Mouse (Mus musculus) kidney, embryonic 14.5 days (tissue): ENCODE measurements around the gene Usp9x. TPM values are rescaled to one million over a fixed set of nuclear protein-coding genes. Genes with fewer than 3 reads are reported as not detected.

Experiments
- ATAC-seq: fragments of 200-750 bp; cut with Nextera tagmentation; 2 replicates; pipeline ENCODE4 v1.8.0; 2017; ENCODE audit warnings: moderate number of reproducible peaks, mild to moderate bottlenecking, moderate TSS enrichment, moderate library complexity; ENCODE audit not compliant: low FRiP score, low TSS enrichment
- H3K27ac ChIP-seq: fragments of 300-500 bp; sonication (generic); 2 replicates; pipeline ENCODE4 v1.5.1; 2014; ENCODE audit warnings: low read depth, mild to moderate bottlenecking, low read length, moderate library complexity, mixed read lengths
- H3K27me3 ChIP-seq: fragments of 300-500 bp; sonication (generic); 2 replicates; pipeline ENCODE4 v1.6.1; 2014; ENCODE audit warnings: mild to moderate bottlenecking, low read length; ENCODE audit not compliant: control insufficient read depth, insufficient read depth
- H3K36me3 ChIP-seq: fragments of 300-500 bp; sonication (generic); 2 replicates; pipeline ENCODE4 v1.6.1; 2014; ENCODE audit warnings: low read length, mixed read lengths; ENCODE audit not compliant: control insufficient read depth, insufficient read depth
- H3K4me1 ChIP-seq: fragments of 300-500 bp; sonication (generic); 2 replicates; pipeline ENCODE4 v1.6.1; 2014; ENCODE audit warnings: low read length, mixed read lengths; ENCODE audit not compliant: control insufficient read depth, insufficient read depth
- H3K4me2 ChIP-seq: fragments of 300-500 bp; sonication (generic); replicated peaks from 2 replicates; pipeline ENCODE4 v1.6.1; 2014; ENCODE audit warnings: low read depth, mild to moderate bottlenecking, low read length
- H3K4me3 ChIP-seq: fragments of 300-500 bp; sonication (generic); 2 replicates; pipeline ENCODE4 v1.5.1; 2014; ENCODE audit warnings: mild to moderate bottlenecking, low read length
- H3K9ac ChIP-seq: fragments of 300-500 bp; sonication (generic); 2 replicates; pipeline ENCODE4 v1.6.1; 2014; ENCODE audit warnings: low read depth, mild to moderate bottlenecking, low read length, moderate library complexity
- H3K9me3 ChIP-seq: fragments of 300-500 bp; sonication (generic); 2 replicates; pipeline ENCODE4 v1.6.1; 2016; ENCODE audit warnings: low read length; ENCODE audit not compliant: control insufficient read depth
- WGBS: fragments of 180-500 bp; shearing (Covaris S2); extraction: QIAGEN DNeasy Blood & Tissue Kit; methylation state at CpG from one replicate; pipeline ENCODE4 v1.1.7; 2014; 5-methylcytosine and 5-hydroxymethylcytosine counted together
- polyA plus RNA-seq: library from polyadenylated mRNA; unstranded; fragments of >200 nt; fragmentation: Nextera tagmentation; extraction: Ambion mirVana; gene quantifications from 2 replicates; pipeline ENCODE4 v1.2.1, GENCODE M21; 2014

Usp9x gene
- polyA plus RNA-seq, 1 experiment from 2014 or later: 68.9 TPM

DNA sequence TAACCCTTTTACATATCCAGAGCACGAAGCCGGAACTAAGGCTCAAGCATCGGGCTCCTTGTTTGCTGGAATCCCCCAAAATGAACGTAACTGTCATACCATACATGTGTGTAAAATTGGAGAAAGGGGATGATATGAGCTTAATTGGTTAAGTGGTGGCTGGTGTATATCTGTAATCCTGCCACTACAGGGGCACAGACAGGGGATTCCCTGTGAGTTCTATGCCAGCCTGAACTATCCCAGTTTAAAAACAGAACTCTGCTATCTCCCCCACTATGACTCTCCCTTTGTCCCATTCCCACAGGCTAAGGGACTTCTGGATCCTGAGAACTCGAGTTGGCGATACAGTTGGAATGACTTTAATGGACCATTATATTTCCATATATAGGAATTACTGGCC, 137.1 kb downstream of the Usp9x start:
- Histone ChIP-seq H3K9ac (peak overlapping the region; percentile 8; the same call in 1 of the 2 replicates), H3K9me3 (no peaks in the 10 kb centered on the region), H3K4me2 (peak overlapping the region; percentile 36), H3K4me3 (peak overlapping the region; percentile 20; the same call in 1 of the 2 replicates), H3K27me3 (no peaks in the 10 kb centered on the region), H3K4me1 (no peaks in the 10 kb centered on the region), H3K27ac (no peak overlapping the region), H3K36me3 (no peaks in the 10 kb centered on the region)
- ATAC-seq: 0 out of 2 replicates have a peak, but pooled peaks have one; percentile 7
- 41% methylated on average over 6 of the region's 6 CpGs for WGBS

DNA sequence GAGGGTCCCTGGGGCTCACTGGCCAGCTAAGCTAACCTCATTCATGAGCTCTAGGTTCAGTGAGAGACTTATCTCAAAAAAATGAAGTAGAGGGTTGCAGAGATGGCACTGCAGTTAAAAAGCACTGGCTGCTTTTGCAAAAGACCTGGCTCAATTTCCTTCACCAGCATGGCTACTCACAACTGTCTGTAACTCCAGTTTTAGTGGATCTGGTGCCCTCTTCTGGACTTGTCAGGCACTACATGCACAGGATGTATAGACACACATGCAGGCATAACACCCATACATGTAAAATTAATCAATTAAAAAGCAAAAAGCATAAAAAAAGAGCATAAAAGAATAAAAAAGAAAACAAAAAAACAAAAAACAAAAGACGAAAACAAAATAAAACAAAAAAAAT, 143.0 kb downstream of the Usp9x start:
- no peak overlapping the region for H3K4me3 ChIP-seq
- 58% methylated on average over 1 of the region's 1 CpGs for WGBS

More for the DNA sequence above, 143.0 kb downstream of the Usp9x start:
- Histone ChIP-seq H3K4me2 (no peak overlapping the region), H3K4me1 (no peaks in the 10 kb centered on the region), H3K27ac (no peak overlapping the region), H3K36me3 (no peaks in the 10 kb centered on the region), H3K9me3 (no peaks in the 10 kb centered on the region), H3K9ac (no peak overlapping the region), H3K27me3 (no peaks in the 10 kb centered on the region)
- ATAC-seq: no peak

Other genes with a start within 250 kb of the Usp9x start
- gene Ddx3x, start 209.5 kb downstream of the Usp9x start, polyA plus RNA-seq: 131 and 161 TPM in 2 replicates